ENCODE assay signal across 22 mouse cellular contexts in the genomic region with DNA sequence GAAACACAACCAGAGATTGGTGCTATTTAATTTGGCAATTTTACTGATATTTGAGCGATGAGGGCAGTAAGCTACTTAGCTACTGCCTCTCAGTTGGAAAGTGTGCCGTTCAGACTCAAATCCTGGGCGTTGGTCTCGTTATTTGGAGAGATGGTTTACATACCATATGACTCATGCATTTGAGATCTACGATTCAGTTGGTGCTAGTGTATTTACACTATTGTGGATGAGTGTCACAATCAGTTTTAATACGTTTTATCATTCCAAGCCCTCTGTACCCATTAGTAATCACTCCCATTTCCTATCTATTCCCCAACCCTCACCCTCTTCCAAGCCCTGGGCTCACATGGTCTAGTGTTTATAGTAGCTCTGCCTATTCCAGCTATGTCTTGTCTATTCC.
"Had no signal": no experiment of that assay in that cellular context is flagged by ENCODE, and none has a peak within 500 bp of the region (broad histone marks: within the 10 kb centered on the region; RNA-seq: fewer than 3 reads in every experiment).

No protein-coding gene starts in this region.

- H3K9ac ChIP-seq: heart, embryonic 12.5 days; hindbrain, embryonic 12.5 days; hindbrain, embryonic 15.5 days; limb, embryonic 12.5 days; liver, embryonic 13.5 days had no signal

- H3K27ac ChIP-seq: heart, embryonic 10.5 days; hindbrain, embryonic 10.5 days; hindbrain, embryonic 12.5 days; hindbrain, embryonic 15.5 days; hindbrain, postnatal 0 days; layer of hippocampus, adult 2 months; left cerebral cortex, adult 2 months; limb, embryonic 10.5 days; limb, embryonic 12.5 days; liver, embryonic 13.5 days had no signal

- H3K4me1 ChIP-seq: hindbrain, embryonic 10.5 days; hindbrain, embryonic 12.5 days had no signal

- DNase-seq: gastrocnemius, postnatal 14 days; heart, postnatal 10 days; heart, postnatal 4 days; kidney, adult 18-20 months; kidney, adult 8-10 months; kidney, postnatal 10 days; kidney, postnatal 25 days; kidney, postnatal 4 days; liver; liver, embryonic 13.5 days had no signal

- H3K36me3 ChIP-seq: heart, embryonic 10.5 days; heart, embryonic 12.5 days; hindbrain, embryonic 10.5 days; hindbrain, embryonic 12.5 days; hindbrain, embryonic 15.5 days; limb, embryonic 10.5 days; limb, embryonic 12.5 days; liver, embryonic 13.5 days had no signal

- H3K9me3 ChIP-seq: heart, embryonic 10.5 days; heart, embryonic 12.5 days; hindbrain, embryonic 10.5 days; hindbrain, embryonic 12.5 days; hindbrain, embryonic 15.5 days; limb, embryonic 10.5 days; limb, embryonic 12.5 days; liver, embryonic 13.5 days had no signal

- ATAC-seq: hindbrain, postnatal 0 days; intestine, postnatal 0 days had no signal

- H3K4me3 ChIP-seq: heart, embryonic 10.5 days; heart, embryonic 12.5 days; hindbrain, embryonic 10.5 days; hindbrain, embryonic 12.5 days; hindbrain, embryonic 15.5 days; layer of hippocampus, adult 2 months; left cerebral cortex, adult 2 months; limb, embryonic 10.5 days; limb, embryonic 12.5 days; liver, embryonic 13.5 days had no signal

- H3K4me2 ChIP-seq: heart, embryonic 12.5 days; hindbrain, embryonic 12.5 days; hindbrain, embryonic 15.5 days; limb, embryonic 12.5 days; liver, embryonic 11.5 days; liver, embryonic 13.5 days had no signal

- H3K27me3 ChIP-seq: heart, embryonic 12.5 days; hindbrain, embryonic 12.5 days; hindbrain, embryonic 15.5 days; limb, embryonic 12.5 days; liver, embryonic 13.5 days had no signal
